Mouse (Mus musculus): ENCODE results near the gene Adam26b. TPM values are rescaled to one million over a fixed set of nuclear protein-coding genes. Genes with fewer than 3 reads are reported as not detected.
"Not testable (repeated sequence)": the region's sequence is repeated elsewhere in the genome, so short reads cannot be mapped to it uniquely, and the experiment has no call there.

Gene Adam26b
- polyA plus RNA-seq (2016; fragmentation: Nextera tagmentation; extraction: Ambion mirVana), result not detected in 2 replicates

DNA sequence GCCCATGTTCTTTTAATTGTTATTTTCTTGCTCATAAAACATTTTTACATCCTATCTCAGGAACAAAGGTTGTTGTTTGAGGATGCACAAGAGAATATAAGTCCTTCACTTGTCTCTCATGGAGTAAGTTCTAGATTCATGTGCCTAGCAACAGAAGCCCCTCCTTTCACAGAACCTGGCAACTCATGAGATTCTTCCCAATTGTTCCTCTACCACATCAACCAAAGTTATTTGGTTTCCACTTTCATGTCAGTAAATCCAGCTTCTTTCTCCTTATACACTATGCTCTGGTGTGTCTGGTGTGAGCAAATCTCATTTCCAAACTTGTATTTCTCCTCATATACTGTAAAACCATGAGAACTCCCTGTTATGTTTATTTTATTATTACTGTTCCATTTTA, at the start of gene Adam26b:
Adam26b (minus strand) TSS at position 101 of the 400 bp plus-strand sequence.
- not testable (repeated sequence) for H3K36me3 ChIP-seq; H3K27ac ChIP-seq; H3K4me3 ChIP-seq; H3K9me3 ChIP-seq (replicated peaks); DNase-seq (ENCODE audit: low spot score); H3K27me3 ChIP-seq (ENCODE audit: low read depth, poor library complexity, severe bottlenecking); H3K4me1 ChIP-seq

DNA sequence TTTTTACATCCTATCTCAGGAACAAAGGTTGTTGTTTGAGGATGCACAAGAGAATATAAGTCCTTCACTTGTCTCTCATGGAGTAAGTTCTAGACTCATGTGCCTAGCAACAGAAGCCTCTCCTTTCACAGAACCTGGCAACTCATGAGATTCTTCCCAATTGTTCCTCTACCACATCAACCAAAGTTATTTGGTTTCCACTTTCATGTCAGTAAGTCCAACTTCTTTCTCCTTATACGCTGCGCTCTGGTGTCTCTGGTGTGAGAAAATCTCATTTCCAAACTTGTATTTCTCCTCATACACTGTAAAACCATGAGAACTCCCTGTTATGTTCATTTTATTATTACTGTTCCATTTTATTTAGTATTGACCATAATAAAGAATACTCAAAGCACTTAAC, 48.7 kb upstream of the Adam26b start, which contains the start of gene Adam26a:
Adam26a (minus strand) TSS at position 101 of the 400 bp plus-strand sequence.
- H3K9me3 ChIP-seq (replicated peaks); H3K27ac ChIP-seq; H3K4me1 ChIP-seq; H3K4me3 ChIP-seq; H3K27me3 ChIP-seq (ENCODE audit: low read depth, poor library complexity, severe bottlenecking); DNase-seq (ENCODE audit: low spot score); H3K36me3 ChIP-seq: not testable (repeated sequence)
- WGBS, result 90% methylated on average over 2 of the region's 2 CpGs

Other genes starting within 250 kb of the Adam26b start
- gene Zfp42, start 221.1 kb downstream of the Adam26b start, polyA plus RNA-seq (2016; fragmentation: Nextera tagmentation; extraction: Ambion mirVana), result 0.08 TPM in 1 of 2 replicates, not detected in the other
- not detected in 2 replicates for gene Adam26a, start 48.6 kb upstream of the Adam26b start, polyA plus RNA-seq (2016; fragmentation: Nextera tagmentation; extraction: Ambion mirVana)
- not detected in 2 replicates for gene Gm5346, start 99.2 kb upstream of the Adam26b start, polyA plus RNA-seq (2016; fragmentation: Nextera tagmentation; extraction: Ambion mirVana)
- not detected in 2 replicates for gene Adam34, start 181.9 kb upstream of the Adam26b start, polyA plus RNA-seq (2016; fragmentation: Nextera tagmentation; extraction: Ambion mirVana)

Data from limb, embryonic 10.5 days (tissue).